Mouse (Mus musculus) cerebellum, postnatal 10 days (tissue): ENCODE data around the gene Adck1.

Experiments used
- DNase-seq, 2 experiments: peaks; one replicate each; pipeline ENCODE4 v3.0.0; 2021; ENCODE audit warnings: mixed read lengths in 2 of 2

Adck1 gene

DNA sequence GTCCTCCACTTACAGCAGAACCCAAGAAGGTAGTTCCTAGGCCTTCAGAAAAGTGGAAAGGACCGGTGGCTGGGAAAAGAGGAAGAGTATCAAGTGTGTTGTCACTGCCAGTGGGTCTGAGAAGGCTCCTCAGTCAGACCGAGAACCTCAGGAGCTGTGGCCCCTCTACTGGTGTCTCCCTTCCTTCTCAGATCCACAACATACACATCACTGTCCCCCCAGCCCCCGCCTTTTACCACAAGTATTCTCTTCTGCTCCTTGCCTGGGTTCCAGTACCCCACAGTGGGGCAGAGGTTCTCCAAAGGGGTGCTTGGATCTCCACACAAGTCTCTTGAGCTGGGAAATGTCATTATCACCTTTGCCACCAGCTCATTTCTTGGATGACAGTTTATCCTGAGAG, 115.5 kb downstream of the Adck1 start:
- no peak for DNase-seq

GRCm38 (mm10) chr12:88476702-88477101, 116.3 kb downstream of the Adck1 start:
- DNase-seq = no peak

GRCm38 (mm10) chr12:88481657-88482056, 121.3 kb downstream of the Adck1 start:
- no peak for DNase-seq

GRCm38 (mm10) chr12:88490881-88491280, 130.5 kb downstream of the Adck1 start:
- DNase-seq = no peak
